Mouse (Mus musculus): ENCODE measurements around the gene Gm10309. TPM values are rescaled to one million over a fixed set of nuclear protein-coding genes. Genes with fewer than 3 reads are reported as not detected.

Gm10309 gene
- polyA plus RNA-seq, 1 experiment from 2014 or later, result 0.29 TPM

DNA sequence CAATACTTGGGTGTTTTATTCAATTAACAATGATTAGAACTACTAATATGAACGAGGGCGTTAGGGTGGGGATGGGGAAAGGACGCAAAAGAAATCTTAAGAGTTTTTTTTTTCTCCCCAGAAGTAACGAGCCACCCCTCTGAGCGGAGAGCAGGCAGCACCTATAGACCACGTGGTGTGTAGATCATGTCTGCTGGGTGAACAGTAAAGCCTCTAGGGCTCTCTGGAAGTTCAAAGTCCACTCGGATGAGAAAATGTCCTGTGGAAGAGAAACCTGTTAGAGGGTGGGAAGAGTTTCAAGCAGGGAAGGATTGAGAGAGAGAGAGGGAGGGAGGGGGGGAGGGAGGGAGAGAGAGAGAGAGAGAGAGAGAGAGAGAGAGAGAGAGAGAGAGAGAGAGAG lies 38.6 kb downstream of the Gm10309 start:
- Histone ChIP-seq H3K4me3 (no peak overlapping the region), H3K27ac (no peak overlapping the region), H3K36me3 (no peaks in the 10 kb centered on the region), H3K4me1 (peaks cover 30% of the 10 kb centered on the region), H3K27me3 (no peaks in the 10 kb centered on the region), H3K9me3 (no peaks in the 10 kb centered on the region), H3K9ac (no peak overlapping the region), H3K4me2 (replicated peaks) (no peak overlapping the region)
- ATAC-seq (ENCODE audit: low FRiP score, low read depth), result no peak
- WGBS, result 76% methylated on average over 7 of the region's 7 CpGs

DNA sequence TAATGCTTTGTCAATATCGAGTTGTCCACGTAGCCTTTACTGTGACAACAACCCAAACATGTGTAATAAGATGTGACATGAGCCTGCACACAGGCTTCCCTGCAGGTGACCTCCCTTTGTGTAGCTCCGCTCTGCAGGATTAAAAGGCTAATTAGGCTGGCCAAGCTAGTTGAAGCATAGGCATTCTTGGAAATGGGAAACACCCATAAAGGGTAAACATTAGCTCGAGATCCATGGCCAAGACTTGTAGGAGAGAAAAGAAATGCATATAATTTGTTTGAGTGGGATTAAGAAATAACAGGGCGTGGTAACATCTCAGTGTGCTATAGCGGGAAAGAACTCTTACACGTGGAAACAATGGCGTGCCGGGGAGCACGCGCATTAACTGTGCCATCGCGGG lies 39.2 kb downstream of the Gm10309 start:
- H3K4me3 ChIP-seq, result no peak overlapping the region
- peaks cover 27% of the 10 kb centered on the region for H3K4me1 ChIP-seq
- WGBS, result 84% methylated on average over 13 of the region's 13 CpGs
- H3K4me2 ChIP-seq (replicated peaks), result no peak overlapping the region
- H3K36me3 ChIP-seq, result no peaks in the 10 kb centered on the region
- no peak for ATAC-seq (ENCODE audit: low FRiP score, low read depth)
- H3K9me3 ChIP-seq, result no peaks in the 10 kb centered on the region
- H3K9ac ChIP-seq, result no peak overlapping the region
- no peak overlapping the region for H3K27ac ChIP-seq
- H3K27me3 ChIP-seq, result no peaks in the 10 kb centered on the region

DNA sequence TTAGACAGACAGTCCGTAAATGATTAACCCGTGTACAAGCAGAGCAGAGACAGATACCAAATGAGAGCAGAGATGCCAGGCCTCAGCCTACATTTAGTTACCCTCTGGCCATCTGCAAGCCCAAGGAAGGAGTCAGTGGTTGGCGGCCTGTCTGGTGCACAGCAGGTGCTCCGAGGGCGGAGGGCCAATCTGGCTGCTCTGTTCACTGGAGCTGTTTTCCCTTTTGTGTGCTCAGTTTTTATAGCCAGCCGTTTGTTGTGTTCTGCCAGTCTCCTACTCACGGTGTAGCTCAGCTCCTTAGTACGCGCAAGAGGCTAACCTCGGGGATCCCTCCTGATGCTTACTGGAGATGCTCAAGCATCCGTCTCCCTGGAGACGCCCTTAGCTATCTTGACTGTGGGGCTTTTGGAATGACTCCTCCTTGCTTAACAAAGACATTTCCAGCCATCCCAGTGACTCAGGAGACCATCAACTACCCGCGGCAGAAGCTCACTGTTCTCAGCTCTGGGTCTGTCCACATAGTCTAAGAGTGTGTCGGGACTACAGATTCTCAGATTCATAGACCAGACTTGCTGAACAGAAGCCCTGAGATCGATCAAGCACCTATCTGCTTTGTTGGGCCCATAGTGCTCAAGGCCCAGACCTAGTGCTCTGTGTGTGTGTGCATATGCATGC lies 40.2 kb downstream of the Gm10309 start:
- ATAC-seq (ENCODE audit: low FRiP score, low read depth), result no peak
- Histone ChIP-seq H3K27me3 (no peaks in the 10 kb centered on the region), H3K36me3 (no peaks in the 10 kb centered on the region), H3K9ac (no peak overlapping the region), H3K4me1 (peaks cover 24% of the 10 kb centered on the region), H3K4me3 (no peak overlapping the region), H3K27ac (no peak overlapping the region), H3K9me3 (no peaks in the 10 kb centered on the region), H3K4me2 (replicated peaks) (no peak overlapping the region)
- WGBS, result 67% methylated on average over 16 of the region's 16 CpGs

GRCm38 (mm10) chr17:86464197-86464596 lies 40.8 kb downstream of the Gm10309 start:
- no peak overlapping the region for H3K27ac ChIP-seq
- no peak overlapping the region for H3K4me3 ChIP-seq
- no peak overlapping the region for H3K9ac ChIP-seq
- H3K27me3 ChIP-seq, result no peaks in the 10 kb centered on the region
- H3K4me2 ChIP-seq (replicated peaks), result no peak overlapping the region
- WGBS, result 88% methylated on average over 8 of the region's 8 CpGs
- ATAC-seq (ENCODE audit: low FRiP score, low read depth), result no peak
- H3K9me3 ChIP-seq, result no peaks in the 10 kb centered on the region
- no peaks in the 10 kb centered on the region for H3K36me3 ChIP-seq
- peaks cover 22% of the 10 kb centered on the region for H3K4me1 ChIP-seq

DNA sequence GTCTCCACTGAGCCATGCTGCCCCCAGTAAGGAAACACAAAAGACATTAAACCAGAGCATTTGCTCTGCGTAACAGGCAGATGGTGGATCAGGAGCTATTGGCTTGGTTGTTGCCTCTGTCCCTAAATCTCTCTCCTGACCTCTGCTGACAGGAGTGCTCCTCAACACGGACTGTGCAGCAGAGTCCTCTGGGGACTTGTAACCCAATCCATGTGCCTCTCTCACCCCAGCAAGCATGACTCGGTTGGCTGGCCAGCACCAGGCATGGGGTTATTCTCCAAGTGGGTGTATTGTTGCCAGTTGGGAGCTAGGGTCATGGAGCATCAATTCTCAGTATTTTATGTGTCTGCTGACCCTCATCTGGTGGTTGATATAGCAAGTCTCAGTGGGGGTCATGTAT lies 41.7 kb downstream of the Gm10309 start:
- Histone ChIP-seq H3K4me1 (peaks cover 15% of the 10 kb centered on the region; the same call in 1 of the 2 replicates), H3K4me3 (no peak overlapping the region), H3K4me2 (replicated peaks) (no peak overlapping the region), H3K36me3 (no peaks in the 10 kb centered on the region), H3K9ac (no peak overlapping the region), H3K27ac (no peak overlapping the region), H3K27me3 (no peaks in the 10 kb centered on the region), H3K9me3 (no peaks in the 10 kb centered on the region)
- WGBS, result 51% methylated on average over 3 of the region's 3 CpGs
- no peak for ATAC-seq (ENCODE audit: low FRiP score, low read depth)

- H3K4me3 ChIP-seq, result no peak overlapping the region
- H3K9ac ChIP-seq, result no peak overlapping the region
- ATAC-seq (ENCODE audit: low FRiP score, low read depth), result no peak
- H3K4me1 ChIP-seq, result peaks cover 8% of the 10 kb centered on the region; the same call in 1 of the 2 replicates
- no peaks in the 10 kb centered on the region for H3K9me3 ChIP-seq
- H3K27me3 ChIP-seq, result no peaks in the 10 kb centered on the region
- H3K36me3 ChIP-seq, result no peaks in the 10 kb centered on the region
- H3K27ac ChIP-seq, result no peak overlapping the region
- no peak overlapping the region for H3K4me2 ChIP-seq (replicated peaks)
- 65% methylated on average over 17 of the region's 17 CpGs for WGBS
Observed at GRCm38 (mm10) chr17:86460645-86461430, 44.2 kb downstream of the Gm10309 start.

- WGBS, result 77% methylated on average over 11 of the region's 11 CpGs
Observed at GRCm38 (mm10) chr17:86458302-86458980, 46.6 kb downstream of the Gm10309 start.

GRCm38 (mm10) chr17:86456512-86456911 lies 48.5 kb downstream of the Gm10309 start:
- 68% methylated on average over 6 of the region's 6 CpGs for WGBS
- Histone ChIP-seq H3K9ac (no peak overlapping the region), H3K4me3 (no peak overlapping the region), H3K27ac (no peak overlapping the region), H3K36me3 (no peaks in the 10 kb centered on the region), H3K4me2 (replicated peaks) (no peak overlapping the region), H3K4me1 (peaks cover 4% of the 10 kb centered on the region; the same call in 1 of the 2 replicates), H3K27me3 (no peaks in the 10 kb centered on the region), H3K9me3 (no peaks in the 10 kb centered on the region)
- ATAC-seq (ENCODE audit: low FRiP score, low read depth), result no peak; the same call in 1 of the 2 replicates

More at GRCm38 (mm10) chr17:86458302-86458980, 46.6 kb downstream of the Gm10309 start:
- Histone ChIP-seq H3K9me3 (no peaks in the 10 kb centered on the region), H3K4me2 (replicated peaks) (no peak overlapping the region), H3K27me3 (no peaks in the 10 kb centered on the region), H3K27ac (no peak overlapping the region), H3K4me3 (no peak overlapping the region), H3K4me1 (peaks cover 4% of the 10 kb centered on the region; the same call in 1 of the 2 replicates), H3K9ac (no peak overlapping the region), H3K36me3 (no peaks in the 10 kb centered on the region)
- no peak for ATAC-seq (ENCODE audit: low FRiP score, low read depth)

DNA sequence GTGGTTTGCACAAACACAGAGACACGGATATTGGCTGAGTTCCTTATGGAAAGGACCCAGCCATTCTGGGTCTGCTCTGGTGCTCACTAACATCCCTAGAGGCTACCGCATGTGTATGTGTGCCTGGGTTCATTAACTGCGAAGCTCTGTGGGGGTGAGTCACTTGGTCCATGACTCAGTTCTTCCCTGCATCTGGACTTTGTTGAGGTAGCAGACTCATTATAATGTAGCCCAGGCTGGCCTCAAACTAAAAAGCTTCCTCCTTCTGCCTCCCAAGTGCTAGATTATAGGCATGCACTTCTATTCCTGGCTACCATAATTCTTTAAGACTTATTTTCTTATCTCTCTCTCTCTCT lies 50.7 kb downstream of the Gm10309 start:
- Histone ChIP-seq H3K4me2 (replicated peaks) (no peak overlapping the region), H3K36me3 (no peaks in the 10 kb centered on the region), H3K27me3 (no peaks in the 10 kb centered on the region), H3K27ac (no peak overlapping the region), H3K4me1 (peaks cover 4% of the 10 kb centered on the region; the same call in 1 of the 2 replicates), H3K9me3 (no peaks in the 10 kb centered on the region), H3K4me3 (no peak overlapping the region), H3K9ac (no peak overlapping the region)
- 70% methylated on average over 3 of the region's 3 CpGs for WGBS
- ATAC-seq (ENCODE audit: low FRiP score, low read depth), result no peak

GRCm38 (mm10) chr17:86453673-86454350 lies 51.2 kb downstream of the Gm10309 start:
- no peaks in the 10 kb centered on the region for H3K36me3 ChIP-seq
- H3K27ac ChIP-seq, result no peak overlapping the region
- H3K4me2 ChIP-seq (replicated peaks), result no peak overlapping the region
- no peak overlapping the region for H3K9ac ChIP-seq
- peaks cover 4% of the 10 kb centered on the region; the same call in 1 of the 2 replicates for H3K4me1 ChIP-seq
- no peak overlapping the region for H3K4me3 ChIP-seq
- no peaks in the 10 kb centered on the region for H3K9me3 ChIP-seq
- WGBS, result 82% methylated on average over 14 of the region's 14 CpGs
- H3K27me3 ChIP-seq, result no peaks in the 10 kb centered on the region
- no peak for ATAC-seq (ENCODE audit: low FRiP score, low read depth)

GRCm38 (mm10) chr17:86452934-86453333 lies 52.1 kb downstream of the Gm10309 start:
- Histone ChIP-seq H3K27ac (no peak overlapping the region), H3K9ac (no peak overlapping the region), H3K4me2 (replicated peaks) (no peak overlapping the region), H3K9me3 (peaks cover 5% of the 10 kb centered on the region; the same call in 1 of the 2 replicates), H3K4me3 (no peak overlapping the region), H3K4me1 (peaks cover 4% of the 10 kb centered on the region; the same call in 1 of the 2 replicates), H3K27me3 (no peaks in the 10 kb centered on the region), H3K36me3 (no peaks in the 10 kb centered on the region)
- ATAC-seq (ENCODE audit: low FRiP score, low read depth), result no peak
- WGBS, result 82% methylated on average over 4 of the region's 4 CpGs

All from limb, embryonic 13.5 days (tissue).